Mouse (Mus musculus): ENCODE data around the gene Cdkal1.
A peak's percentile ranks its signal among the peaks of the same experiment; 100 is the strongest.

Gene Cdkal1

DNA sequence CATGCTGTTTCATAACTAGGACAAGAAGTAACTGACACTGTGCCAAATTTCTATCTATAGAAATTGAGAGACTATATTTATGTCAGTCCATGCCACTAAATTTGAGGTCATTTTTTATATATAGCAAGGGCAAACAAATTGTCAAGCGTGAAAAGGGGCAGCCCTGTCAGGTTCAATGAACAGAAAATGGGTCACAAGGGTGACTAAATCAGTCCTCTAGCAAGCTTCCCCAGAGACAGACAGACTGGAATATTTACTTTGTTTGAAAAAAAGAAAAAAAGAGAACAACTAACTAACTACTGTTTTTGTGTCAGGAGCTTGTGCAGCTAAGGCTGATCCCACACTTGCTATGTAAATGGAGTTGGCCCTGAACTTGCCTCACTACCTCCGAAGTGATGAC is 355.7 kb downstream of the Cdkal1 start:
- DNase-seq (ENCODE audit: low read depth, low spot score) = no peak

DNA sequence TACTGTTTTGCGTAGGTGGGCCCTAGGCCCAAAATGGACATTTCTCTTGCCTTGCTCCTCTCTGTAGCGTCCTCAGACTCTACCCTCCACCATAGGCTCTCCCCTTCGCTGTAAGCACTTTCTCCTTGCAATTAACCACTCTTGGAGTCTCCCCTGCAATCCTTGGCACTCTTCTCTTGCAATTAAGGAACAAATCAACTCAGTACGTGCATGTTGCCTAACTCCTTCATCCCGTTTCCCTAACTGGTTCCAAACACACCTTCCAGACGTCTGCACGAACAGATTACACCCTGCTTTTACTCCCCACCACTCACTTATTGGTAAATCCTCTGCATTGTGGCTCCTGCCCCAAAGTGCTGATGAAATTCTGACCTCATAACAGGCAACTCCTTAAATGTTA is 358.2 kb downstream of the Cdkal1 start:
- no peak for DNase-seq (ENCODE audit: low read depth, low spot score)

DNA sequence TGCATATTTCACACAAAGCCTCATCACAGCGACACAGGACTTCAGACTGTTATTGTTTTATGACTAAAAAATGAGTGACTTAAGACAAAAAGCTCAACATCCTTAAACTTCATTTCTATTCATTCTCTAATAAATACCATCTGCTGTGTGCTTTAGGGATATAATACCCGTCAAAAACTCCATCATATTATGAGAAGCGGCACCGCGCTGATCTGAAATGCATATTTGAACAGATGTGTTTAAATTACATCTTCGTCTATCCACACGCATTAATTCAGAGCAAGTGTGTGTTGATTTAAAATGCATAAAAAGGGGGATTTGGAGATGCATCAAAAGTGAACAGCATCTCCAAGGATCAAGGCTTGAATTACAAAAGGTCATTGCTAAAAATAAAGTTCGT is 365.1 kb downstream of the Cdkal1 start:
- no peak for DNase-seq (ENCODE audit: low read depth, low spot score)

DNA sequence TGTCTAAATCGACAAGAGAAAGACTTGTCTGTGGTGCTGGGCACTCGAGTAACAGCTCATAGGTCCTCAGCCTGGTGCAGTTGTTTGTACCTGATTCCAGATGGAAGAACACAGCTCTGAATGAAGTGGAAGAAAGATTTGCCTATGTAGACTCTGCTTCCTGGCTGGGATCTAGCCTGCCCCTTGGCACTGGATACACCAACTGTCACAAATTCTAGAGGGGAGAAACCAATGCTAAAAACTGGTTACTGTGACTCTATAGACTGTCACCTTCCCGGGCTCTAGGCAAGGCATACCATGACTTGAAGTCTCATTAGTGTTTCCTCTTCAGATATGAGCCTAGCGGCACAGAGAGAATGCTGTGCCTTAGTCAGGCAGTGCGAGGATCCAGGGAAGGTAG is 366.0 kb downstream of the Cdkal1 start:
- DNase-seq (ENCODE audit: low read depth, low spot score) = no peak

DNA sequence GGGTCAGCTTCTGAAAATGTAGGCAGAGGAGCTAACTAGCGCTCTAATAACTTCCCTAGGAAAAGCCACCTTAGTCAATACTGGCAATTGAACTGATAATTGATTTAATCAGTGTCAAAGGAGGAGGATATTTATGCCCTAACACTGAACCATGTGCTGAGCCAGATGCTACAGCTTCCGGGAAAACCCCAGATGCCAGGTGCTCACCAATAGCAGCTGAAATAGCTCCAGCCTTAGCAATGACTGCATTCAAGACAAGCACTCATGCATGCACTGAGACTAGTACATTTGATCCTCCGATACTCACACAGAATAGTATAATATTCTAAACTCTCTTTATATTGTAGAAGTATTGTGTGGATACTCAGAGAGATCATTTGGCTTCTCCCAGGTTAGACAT is 368.8 kb downstream of the Cdkal1 start:
- DNase-seq (ENCODE audit: low read depth, low spot score) = no peak

DNA sequence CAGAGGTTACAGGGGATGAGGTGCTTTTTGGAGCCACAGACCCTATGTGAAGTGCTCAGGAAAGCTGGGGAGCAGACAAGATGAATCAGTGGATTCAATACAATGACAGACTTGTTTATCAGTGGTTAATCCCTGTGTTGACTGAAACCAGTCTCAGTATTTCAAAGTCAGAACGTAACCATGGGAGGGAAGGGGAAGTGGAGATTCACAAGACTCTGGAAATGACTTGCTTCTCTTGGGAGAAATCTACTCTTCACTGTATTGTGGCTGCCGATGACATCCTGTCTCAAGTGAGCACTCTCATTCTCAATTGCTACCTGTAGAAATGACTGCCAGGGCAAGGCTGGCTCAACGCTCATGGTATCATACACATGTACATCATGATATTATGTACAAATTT is 371.5 kb downstream of the Cdkal1 start:
- no peak for DNase-seq (ENCODE audit: low read depth, low spot score)

DNA sequence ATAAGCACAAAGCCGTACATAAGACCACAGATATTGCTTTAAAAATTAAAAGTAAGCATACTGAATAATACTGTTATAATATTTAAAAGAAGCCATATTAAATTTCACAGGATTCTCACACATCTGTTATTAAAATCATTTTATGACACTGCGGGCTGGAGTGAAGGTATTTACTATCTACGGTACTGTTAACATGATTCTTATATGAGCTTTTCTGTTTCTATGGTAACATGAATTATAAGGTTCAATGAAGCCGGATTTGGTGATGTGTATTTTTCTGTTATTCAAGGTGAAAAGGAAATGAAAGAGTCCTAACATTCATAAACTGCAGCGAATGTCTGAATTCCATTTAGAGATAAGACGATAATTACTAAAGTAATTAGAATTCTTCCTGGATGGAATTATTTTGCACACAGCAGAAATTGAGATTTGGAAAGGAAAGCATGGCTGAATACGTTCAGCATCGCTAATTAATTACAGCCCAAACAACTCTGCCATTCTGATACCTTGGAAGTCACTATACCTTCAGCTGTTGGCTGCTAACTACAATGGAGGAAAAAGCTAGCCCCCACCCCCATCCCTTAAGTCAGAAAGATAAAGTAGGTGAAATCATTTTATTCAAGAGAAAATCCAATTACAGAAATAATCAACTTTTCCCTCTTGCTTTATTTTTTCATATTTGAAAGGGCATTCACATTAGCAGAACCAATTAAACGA is 373.2 kb downstream of the Cdkal1 start:
- DNase-seq (ENCODE audit: low read depth, low spot score) = no peak

DNA sequence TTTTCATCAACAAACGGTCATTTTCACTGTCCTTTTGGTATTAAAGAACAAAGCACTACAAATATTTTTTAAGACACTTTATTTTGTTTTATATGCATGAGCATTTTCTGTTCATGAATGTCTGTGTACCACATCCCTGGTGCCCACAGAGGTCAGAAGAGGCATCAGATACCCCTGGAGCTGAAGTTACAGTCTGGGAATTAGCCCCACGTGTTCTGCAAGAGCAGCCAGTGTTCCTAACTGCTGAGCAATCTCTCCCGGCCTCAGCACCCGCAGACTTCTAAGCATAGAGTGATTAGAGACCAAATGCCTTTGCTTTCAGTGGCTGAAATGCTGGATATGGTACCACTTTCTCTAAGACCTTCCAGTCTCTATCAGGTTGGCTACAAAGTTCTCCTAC is 379.1 kb downstream of the Cdkal1 start:
- DNase-seq (ENCODE audit: low read depth, low spot score) = no peak

DNA sequence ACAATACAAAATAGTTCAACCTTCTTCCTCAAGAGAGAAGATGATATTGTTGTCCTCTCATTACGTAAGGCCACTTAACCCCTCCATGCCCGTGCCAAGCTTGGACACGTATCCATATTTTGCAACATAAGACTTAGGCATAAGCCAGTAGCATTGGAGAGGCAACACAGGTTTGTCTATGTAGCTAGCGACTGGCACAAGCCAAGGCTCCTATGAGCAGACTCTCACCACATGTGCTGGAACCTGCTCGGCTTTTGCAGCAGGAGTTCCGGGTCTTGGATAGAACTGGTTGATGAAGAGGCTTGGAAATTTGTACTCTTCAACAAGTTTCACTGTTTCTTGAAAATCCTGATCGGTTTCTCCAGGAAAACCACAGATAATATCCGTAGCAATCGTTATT is 381.2 kb downstream of the Cdkal1 start:
- DNase-seq (ENCODE audit: low read depth, low spot score) = no peak

DNA sequence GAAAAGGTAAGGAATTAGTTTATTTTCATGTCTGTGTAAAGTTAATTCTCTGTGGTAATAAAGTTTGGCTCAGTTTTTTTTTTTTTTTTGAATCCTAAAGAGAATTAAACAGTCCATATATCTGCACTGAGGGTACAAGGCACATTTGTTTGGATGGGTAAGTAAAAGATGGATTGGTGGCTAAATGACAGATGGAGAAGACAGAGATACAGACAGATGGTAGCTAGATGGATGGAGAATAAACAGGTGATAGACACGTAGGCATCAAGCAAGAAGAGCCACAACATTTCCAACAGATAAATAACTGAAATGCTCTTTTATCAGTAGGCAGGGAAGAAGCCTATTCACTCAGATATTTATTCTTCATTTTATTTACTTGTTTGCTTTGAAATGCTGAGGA is 381.7 kb downstream of the Cdkal1 start:
- no peak for DNase-seq (ENCODE audit: low read depth, low spot score)

DNA sequence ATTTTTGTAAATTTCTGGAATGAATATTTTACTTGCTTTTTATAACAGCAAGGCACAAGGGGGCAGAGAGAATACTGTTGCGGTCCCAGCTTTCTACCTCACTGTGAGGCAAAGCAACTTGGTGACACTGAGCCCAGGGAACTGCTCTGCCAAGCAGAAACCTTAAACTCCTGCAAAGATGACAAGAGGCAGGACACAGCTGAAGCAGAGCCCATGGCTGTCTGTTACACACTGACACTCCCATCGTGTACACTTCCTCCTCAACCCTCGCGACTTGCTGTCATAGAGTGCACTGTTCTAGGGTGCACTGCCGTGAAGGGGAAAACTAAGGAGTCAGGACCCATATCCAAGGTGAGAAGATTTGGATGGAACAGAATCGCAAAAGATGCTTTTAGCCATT is 393.2 kb downstream of the Cdkal1 start:
- DNase-seq (ENCODE audit: low read depth, low spot score) = no peak

DNA sequence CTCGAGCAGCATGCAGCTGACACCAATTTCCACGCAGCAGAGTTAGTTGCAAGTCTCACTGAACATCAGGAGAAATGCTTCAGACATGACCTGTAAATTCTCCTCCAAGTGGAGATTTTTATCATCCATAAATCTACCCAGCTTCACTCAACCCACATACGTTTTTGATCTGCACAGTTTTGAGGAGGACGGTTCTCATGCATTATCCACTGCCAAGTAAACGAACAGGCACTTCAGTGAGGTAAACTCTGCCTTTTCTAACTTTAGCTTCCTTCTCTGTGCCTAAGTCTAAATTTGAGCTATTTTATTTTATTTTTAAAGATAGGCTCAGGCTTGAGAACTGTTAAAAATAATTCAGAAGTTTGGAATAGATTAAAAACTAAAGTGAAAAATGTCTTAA is 394.7 kb downstream of the Cdkal1 start:
- peak; percentile 73 for DNase-seq (ENCODE audit: low read depth, low spot score)

DNA sequence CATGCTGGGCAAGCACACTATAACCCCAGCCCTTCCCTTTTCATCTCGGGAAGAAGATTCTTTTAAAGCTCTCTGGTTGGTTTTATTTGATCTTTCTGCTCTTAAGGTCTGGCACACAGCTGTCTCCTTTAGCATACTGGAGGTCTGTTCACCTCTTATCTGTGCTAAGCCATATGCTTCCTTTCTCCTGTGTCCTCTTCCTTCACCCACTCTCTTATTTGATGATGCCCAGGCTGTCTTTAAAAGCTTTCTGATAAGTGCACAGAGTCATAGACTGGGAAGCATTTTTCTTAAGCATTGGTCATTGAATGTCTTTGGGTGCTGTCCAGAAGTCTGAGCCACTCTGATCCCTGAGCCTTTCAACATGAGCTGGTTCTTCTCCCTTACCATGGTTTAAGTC is 397.1 kb downstream of the Cdkal1 start:
- no peak for DNase-seq (ENCODE audit: low read depth, low spot score)

DNA sequence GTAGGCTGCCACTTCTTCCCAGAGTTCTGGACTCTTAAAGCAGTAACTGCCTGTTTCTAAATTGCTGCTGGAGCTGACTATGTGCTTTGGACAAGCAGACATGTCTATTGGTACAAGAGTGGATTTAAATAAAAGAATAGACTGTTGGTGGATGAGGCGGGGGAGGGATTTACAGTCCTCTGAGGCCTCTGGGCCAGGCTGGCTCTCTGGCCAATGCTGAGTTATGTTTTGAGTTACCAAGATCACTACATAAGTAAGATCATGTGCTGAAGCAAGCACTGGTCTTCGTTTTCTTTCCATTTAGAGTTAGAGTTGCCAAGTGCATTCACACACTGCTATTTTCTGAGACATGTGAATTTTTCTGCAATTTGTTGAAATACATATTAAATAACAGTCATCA is 418.4 kb downstream of the Cdkal1 start:
- no peak for DNase-seq (ENCODE audit: low read depth, low spot score)

DNA sequence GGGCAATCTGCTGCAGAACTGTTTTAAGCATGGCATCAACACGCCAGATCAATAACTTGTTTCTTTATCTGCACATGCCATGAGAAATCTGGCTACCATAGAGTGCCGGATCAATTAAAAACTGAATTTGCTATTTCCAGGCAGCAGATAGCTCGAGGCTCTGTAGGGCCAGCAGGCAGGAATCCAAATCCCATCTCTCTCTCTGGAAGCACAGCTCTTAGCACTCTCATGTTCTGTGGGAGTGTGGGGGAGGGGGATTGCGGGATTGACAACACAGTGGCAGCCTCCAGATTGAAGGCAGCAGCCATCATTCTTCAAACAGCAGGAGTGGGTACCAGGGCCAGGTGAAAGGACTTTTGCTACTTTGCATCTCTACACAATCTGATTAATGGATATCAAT is 420.7 kb downstream of the Cdkal1 start:
- peak; percentile 32 for DNase-seq (ENCODE audit: low read depth, low spot score)

DNA sequence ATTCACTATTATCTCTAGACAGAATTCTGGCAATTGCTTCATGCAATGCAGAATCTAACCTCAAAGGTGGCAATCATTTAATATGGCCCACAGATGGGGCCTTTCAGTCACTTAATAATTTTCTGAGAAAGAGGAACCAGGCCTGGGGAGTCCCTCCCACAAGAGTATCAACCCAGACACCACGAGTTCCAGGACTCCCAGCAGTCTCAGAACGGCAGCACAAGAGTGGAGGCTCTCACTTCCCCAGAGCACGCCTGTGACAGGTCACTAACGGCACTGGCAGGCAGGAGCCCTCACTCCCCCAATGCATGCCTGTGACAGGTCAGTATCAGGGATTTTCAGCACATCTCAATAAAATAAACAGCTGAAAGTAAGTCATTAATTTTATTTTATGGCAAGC is 424.6 kb downstream of the Cdkal1 start:
- DNase-seq (ENCODE audit: low read depth, low spot score) = no peak

DNA sequence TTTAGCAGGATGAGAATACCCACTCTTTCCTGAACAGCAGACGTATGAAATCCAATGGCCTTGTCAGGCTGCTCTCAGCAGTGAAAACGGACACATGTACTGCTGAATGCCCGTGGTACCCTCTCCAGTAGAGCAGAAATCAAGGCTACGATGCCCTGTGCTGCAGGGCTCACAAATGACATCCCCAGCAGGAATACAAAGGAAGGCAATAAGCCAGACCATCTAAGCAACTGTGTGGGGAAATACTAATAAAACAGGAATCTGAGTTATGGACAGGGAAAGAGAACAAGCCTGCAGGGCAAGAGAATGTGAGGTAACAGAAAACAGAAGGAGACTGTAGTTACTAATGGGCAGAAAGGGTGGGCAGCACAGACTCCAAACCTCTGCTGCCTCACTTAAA is 425.6 kb downstream of the Cdkal1 start:
- DNase-seq (ENCODE audit: low read depth, low spot score) = no peak

DNA sequence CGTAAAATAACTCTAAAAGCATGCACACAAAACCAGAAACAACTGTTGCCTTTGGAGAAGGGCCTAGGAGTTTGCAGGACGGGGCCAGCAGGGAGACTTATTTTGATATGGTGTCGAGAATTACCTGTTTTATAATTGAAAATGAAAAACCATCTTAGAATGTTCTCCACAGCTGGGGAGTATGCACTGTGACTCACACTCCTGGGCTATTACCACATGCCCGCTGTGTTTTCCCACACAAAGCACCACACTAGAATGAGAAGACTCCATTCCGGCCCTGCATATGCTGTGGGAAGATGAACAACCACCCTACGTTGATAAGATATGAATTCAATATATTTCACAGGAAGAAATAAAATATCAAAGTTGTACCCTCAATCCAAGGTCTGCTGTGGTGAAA is 426.3 kb downstream of the Cdkal1 start:
- no peak for DNase-seq (ENCODE audit: low read depth, low spot score)

DNA sequence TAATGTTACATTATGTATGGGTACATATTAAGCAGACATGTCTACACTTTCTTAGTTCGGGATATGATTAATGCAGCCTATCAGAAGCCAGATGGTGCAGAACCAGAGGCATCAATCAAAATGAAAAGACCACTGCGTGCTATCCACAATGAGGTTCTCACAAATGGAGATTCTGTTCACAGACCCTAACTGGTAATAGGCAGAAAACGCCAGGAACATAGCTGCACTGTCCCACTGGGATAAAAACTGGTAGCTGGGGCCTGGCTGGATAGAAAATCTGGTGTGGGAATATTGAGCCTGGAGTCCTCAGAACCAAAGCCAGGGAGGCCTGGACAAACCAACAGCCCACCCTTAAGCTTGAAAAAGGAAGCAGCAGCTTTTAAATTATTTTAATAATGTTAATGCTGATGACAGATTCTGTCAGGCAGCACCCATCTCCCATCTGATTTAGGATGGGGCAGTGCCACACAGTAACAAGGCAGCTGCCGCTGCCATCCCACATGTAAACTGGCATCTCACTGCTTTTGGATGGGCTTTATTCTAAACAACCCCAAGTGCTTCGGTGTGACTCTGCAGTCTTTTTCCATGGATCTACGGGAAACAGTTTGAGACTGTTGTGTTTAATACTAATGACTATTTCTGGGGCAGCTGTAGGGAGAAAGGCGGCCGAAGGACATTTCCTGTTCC is 438.9 kb downstream of the Cdkal1 start:
- no peak for DNase-seq (ENCODE audit: low read depth, low spot score)

DNA sequence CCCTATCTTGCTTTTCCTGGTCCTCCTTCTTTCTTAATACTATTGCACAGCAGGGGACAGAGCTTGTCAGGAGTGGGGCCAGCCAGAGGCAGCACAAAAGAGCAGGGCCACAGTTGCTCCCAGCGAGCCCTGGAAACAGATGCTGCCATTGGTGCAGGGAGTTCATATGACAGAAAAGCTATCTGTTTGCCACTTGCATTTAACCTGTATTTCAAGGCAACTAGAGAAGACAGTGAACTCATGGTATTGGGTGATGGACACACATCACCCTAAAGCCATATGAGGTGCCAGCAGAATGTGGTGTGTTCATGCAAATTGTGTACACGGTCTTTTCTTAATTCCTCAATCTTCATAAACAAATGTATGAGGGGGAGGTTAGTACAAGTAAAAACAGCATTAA is 439.5 kb downstream of the Cdkal1 start:
- DNase-seq (ENCODE audit: low read depth, low spot score) = no peak

DNA sequence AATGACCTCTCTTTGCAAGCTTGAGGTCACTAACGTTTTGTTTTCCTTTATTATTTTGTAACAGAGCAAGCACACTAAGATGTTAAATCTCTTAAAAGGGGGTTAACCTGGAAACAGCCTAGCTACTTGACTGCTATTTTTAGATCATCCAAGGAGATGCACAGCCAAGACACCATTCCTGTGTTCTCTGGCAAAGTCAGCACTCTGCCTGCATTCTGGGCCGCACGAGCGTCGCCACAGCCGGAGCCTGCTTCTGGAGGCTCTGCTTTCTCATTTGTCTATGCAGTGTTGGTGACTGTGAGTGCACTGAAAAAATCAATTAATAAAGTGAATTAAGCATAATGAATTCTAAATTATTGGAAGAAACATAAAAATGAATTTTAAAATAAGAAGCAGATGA is 440.6 kb downstream of the Cdkal1 start:
- no peak for DNase-seq (ENCODE audit: low read depth, low spot score)

DNA sequence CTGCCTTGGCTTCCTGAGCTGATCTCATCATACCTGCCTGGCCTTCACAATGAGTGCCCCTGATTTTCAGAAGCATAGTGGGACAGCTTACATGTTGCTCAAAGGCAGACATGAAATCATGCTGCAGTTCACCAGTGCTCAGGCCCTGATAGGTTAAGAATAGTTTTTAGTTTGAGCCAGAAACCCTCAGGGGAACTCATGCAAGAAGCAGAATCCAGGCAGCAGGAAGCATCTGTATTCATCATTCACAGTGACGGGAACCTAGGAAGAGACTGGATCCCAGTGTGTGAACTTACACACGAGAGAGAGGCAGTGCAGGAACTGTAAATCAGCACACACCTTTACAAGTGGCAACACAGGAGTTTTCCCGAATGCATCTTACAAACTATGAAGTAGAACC is 441.0 kb downstream of the Cdkal1 start:
- no peak for DNase-seq (ENCODE audit: low read depth, low spot score)

DNA sequence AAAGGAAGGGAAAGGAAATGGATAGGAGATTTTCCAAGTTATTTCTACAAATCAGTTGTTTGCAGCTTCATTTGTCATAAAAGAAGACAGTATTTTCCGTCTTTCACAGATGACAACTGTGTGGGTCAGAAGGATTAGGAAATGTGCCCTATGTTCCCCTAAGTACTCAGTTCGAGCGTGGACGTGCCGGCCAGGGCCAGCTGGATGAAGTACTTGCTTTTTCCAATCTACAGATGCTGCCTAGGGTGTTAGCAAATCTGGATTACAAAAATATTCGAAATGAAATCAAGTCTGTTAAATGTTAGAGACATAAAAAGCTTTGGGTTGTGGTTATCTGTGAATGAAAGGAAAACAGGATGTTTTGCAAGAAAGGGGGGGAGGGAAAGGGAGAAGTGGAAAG is 444.3 kb downstream of the Cdkal1 start:
- DNase-seq (ENCODE audit: low read depth, low spot score) = no peak

DNA sequence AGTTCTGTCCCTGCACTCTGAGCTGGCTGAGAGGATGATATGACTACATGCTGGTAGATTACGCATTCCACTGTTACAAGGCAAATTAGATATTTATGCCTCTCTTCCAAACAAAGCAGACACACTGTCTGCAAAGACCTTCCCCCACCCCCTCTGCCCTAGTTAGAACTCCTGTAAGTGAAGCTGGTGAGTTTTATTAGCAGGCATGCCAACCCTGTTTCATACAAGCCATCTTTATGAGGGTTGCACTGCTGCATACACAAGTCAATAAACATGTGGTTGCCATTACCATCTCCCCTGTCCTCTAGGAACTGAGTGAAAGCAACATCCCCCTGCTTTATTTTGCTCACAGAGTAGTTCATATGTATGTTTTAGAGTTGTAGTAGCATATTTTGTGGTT is 447.9 kb downstream of the Cdkal1 start:
- no peak for DNase-seq (ENCODE audit: low read depth, low spot score)

All from telencephalon, adult 2 months (tissue).